Mouse (Mus musculus) skeletal muscle tissue, adult 2 months (tissue): ENCODE measurements around the gene Zc3h12d.
A peak's percentile ranks its signal among the peaks of the same experiment; 100 is the strongest.
"Not testable (repeated sequence)": the region's sequence is repeated elsewhere in the genome, so short reads cannot be mapped to it uniquely, and the experiment has no call there.

ENCODE experiments used
- DNase-seq: peaks from one replicate; pipeline ENCODE4 v3.0.0-alpha.2; 2012; ENCODE audit warnings: low read depth, low spot score

Zc3h12d gene

GRCm38 (mm10) chr10:7870571-7871315 lies 38.5 kb downstream of the Zc3h12d start:
- peak; percentile 38 for DNase-seq

GRCm38 (mm10) chr10:7871381-7872020 lies 39.2 kb downstream of the Zc3h12d start:
- no peak for DNase-seq

GRCm38 (mm10) chr10:7874194-7874593 lies 41.9 kb downstream of the Zc3h12d start:
- DNase-seq: no peak

DNA sequence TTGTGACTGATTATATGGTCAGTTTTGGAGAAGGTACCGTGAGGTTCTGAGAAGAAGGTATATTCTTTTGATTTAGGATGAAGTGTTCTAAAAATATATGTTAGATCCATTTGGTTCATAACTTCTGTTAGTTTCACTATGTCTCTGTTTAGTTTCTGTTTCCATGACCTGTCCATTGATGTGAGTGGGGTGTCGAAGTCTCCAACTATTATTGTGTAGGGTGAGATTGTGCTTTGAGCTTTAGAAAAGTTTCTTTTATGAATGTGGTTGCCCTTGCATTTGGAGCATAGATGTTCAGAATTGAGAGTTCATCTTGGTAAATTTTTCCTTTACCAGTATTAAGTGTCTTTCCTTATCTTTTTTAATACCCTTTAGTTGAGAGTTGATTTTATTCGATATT lies 48.0 kb downstream of the Zc3h12d start:
- DNase-seq: not testable (repeated sequence)

GRCm38 (mm10) chr10:7881971-7882370 lies 49.7 kb downstream of the Zc3h12d start:
- DNase-seq: no peak

GRCm38 (mm10) chr10:7883524-7883923 lies 51.3 kb downstream of the Zc3h12d start:
- peak; percentile 62 for DNase-seq

DNA sequence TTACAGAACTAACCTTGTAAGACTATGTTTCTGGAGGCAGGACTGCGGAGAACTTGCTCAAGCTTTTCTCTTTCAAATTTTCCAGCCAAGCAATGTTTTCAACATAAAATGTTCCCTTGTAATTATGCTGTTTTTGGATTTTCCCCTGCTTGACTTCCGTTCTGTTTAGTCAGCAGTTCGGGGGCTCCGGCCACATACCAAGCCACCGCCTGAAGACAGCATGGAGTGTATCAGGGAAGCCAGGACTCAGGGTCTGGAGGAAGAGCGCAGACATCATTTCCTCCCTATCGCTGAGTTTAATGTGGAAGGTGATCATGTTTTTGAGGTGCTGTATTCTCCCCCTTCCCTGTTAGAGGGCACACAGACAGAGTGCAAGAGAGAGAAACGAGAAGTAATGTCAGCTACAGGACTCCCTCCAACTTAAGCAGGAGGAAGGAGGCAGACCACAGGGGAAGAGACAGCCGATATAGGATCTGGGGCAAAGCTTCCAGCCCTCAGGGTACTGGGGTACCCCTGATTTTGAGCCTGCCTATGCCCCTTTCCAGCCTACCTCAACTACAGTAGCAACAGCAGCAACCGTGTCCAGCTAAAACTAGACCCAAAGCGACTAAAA lies 56.1 kb downstream of the Zc3h12d start:
- no peak for DNase-seq

DNA sequence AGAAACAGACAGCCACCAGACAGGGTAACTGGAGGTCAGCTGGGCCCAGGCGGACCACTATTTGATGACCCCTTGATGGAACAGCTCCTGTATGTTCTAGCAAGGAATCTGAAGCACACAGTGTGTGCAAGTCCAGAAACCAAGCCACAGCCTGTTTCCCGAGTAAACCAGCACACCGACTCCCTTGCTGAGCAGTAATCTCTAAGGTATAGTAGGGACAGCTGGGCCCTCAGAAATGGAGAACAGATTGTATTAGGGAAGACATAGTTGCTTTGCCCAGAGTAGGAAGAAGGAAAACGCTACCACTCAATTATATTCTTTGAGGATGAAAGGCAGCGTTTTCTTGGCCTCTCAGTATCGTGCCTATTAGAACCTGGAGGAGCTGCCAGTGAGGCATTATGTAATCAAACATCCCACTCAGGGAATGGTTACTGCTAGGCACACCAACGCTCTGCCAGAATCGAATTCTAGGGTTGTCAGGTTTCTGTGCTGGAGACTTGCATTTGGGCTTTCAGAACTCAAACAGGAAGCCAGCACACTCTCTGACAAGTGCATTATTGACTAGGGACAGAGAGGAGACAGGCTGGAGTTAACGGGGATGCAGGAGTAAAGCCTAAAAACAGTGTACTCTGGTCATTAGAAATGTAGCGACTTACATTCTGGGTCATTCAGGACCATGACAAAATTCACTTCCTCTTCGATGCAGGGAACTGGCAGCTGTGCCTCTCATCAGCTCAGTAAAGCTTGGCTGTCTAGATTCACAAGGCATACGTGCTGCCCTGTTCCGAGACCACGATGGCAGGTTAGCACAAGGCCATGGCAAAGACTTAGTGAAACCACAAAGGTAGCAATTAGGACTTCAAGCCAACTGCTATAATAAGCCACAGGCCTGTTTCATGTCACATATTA lies 68.7 kb downstream of the Zc3h12d start:
- no peak for DNase-seq

DNA sequence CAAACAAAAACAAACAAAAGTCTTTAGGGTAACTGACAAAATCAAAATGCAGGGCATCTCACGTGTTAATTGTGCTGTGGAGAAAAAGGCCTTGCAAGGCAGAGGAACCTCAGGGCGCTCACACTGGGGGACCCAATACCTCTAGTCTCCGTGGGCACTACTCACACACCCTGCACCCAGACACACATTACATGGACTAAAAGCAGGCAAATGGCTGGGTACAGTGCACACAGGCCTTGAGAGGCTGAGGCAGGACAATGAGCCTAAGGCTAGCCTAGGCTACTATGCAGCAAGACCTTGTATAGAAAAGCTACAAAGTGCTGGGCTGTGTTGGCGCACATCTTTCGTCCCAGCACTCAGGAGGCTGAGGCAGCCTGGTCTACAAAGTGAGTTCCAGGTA lies 71.9 kb downstream of the Zc3h12d start:
- DNase-seq: no peak

DNA sequence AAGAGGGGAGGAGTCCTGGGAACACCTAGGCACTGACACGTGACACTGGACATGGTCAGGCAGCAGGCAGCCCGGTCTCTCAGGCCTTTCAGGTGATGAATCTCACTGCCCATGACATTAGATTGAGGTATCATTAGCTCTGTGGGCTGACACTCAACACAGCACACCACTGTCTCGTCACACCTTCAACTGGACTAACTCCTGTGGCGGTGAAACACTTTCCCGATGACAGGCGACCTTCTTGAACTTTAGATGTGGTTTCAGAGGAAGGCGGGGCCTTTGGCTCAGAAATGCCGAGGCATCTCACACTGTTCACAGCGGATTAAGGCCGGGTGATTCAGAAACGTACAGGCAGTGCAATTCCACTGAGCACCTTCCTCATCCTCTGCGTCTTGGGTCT lies 74.9 kb downstream of the Zc3h12d start:
- DNase-seq: no peak

DNA sequence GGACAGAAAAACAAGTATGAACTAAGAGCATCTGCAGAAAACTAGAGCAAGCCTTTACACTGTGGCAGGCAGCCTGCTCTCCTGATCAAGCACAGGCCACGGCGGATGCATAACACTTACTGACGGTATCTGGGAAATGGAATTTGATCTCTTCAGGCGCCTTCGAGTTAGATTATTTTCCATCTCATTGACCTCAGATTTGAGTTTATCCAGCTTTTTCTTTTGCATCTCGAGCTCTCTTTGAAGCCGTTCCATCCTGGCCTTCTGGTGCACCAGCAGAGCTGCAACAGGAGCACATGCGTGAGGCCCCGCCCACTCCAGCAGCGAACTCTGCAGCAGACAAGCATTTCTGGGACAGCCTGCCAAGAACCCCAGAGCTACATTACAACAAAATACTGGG lies 79.0 kb downstream of the Zc3h12d start:
- no peak for DNase-seq
